Mouse (Mus musculus) activated CD4-positive, CD25-positive, alpha-beta regulatory T cell, adult 9 weeks (primary cell): ENCODE results near the gene Tmsb10. TPM values are rescaled to one million over a fixed set of nuclear protein-coding genes. Genes with fewer than 3 reads are reported as not detected.

Experiments used
- polyA plus RNA-seq: library from polyadenylated mRNA; unstranded; fragments of 100-300 nt; shearing (Covaris generic); gene quantifications from one replicate; pipeline ENCODE4 v1.2.1, GENCODE M21; 2017

The Tmsb10 gene
- 5,065 TPM for polyA plus RNA-seq

GRCm38 (mm10) chr6:72958662-72959071, at the start of gene Tmsb10:
Gene Tmsb10, minus strand, starts transcription at chr6:72958748.

Other genes starting within 250 kb of the Tmsb10 start
- 2.7 TPM for gene Tcf7l1, start 169.5 kb downstream of the Tmsb10 start, polyA plus RNA-seq
- gene Kcmf1, start 58.8 kb downstream of the Tmsb10 start, polyA plus RNA-seq = 8.4 TPM